Mouse (Mus musculus) forebrain, embryonic 14.5 days (tissue): ENCODE results near the gene Gm10320. TPM values are rescaled to one million over a fixed set of nuclear protein-coding genes. Genes with fewer than 3 reads are reported as not detected.

Experiments
- ATAC-seq: fragments of 200-750 bp; cut with Nextera tagmentation; 2 replicates; pipeline ENCODE4 v1.8.0; 2017; ENCODE audit warnings: mild to moderate bottlenecking, moderate library complexity
- DNase-seq: peaks from one replicate; pipeline ENCODE4 v3.0.0-alpha.2; 2015; ENCODE audit warnings: low spot score
- H3K27ac ChIP-seq: fragments of 300-500 bp; sonication (generic); 2 replicates; pipeline ENCODE4 v1.5.1; 2014; ENCODE audit warnings: low read depth, mild to moderate bottlenecking, control low read depth, low read length, moderate library complexity
- H3K27me3 ChIP-seq: fragments of 300-500 bp; sonication (generic); replicated peaks from 2 replicates; pipeline ENCODE4 v1.6.1; 2014; ENCODE audit warnings: low read length, control low read depth, mixed read lengths; ENCODE audit not compliant: control insufficient read depth, insufficient read depth
- H3K36me3 ChIP-seq: fragments of 300-500 bp; sonication (generic); 2 replicates; pipeline ENCODE4 v1.6.1; 2014; ENCODE audit warnings: low read length, control low read depth; ENCODE audit not compliant: control insufficient read depth, insufficient read depth
- H3K4me1 ChIP-seq: fragments of 300-500 bp; sonication (generic); 2 replicates; pipeline ENCODE4 v1.6.1; 2014; ENCODE audit warnings: antibody characterized with exemption, low read length, control low read depth; ENCODE audit not compliant: control insufficient read depth, insufficient read depth
- H3K4me2 ChIP-seq: fragments of 300-500 bp; sonication (generic); 2 replicates; pipeline ENCODE4 v1.6.1; 2014; ENCODE audit warnings: mild to moderate bottlenecking, control low read depth, low read length
- H3K4me3 ChIP-seq: fragments of 300-500 bp; sonication (generic); 2 replicates; pipeline ENCODE4 v1.5.1; 2014; ENCODE audit warnings: low read depth, low read length, control low read depth
- H3K9ac ChIP-seq: fragments of 300-500 bp; sonication (generic); 2 replicates; pipeline ENCODE4 v1.6.1; 2014; ENCODE audit warnings: mild to moderate bottlenecking, low read length, control low read depth, moderate library complexity
- H3K9me3 ChIP-seq: fragments of 300-500 bp; sonication (generic); replicated peaks from 2 replicates; pipeline ENCODE4 v1.6.1; 2016; ENCODE audit warnings: low read length, control low read depth, mixed read lengths; ENCODE audit not compliant: control insufficient read depth
- WGBS: fragments of 180-500 bp; shearing (Covaris S2); extraction: QIAGEN DNeasy Blood & Tissue Kit; methylation state at CpG from one replicate; pipeline ENCODE4 v1.1.7; 2014; 5-methylcytosine and 5-hydroxymethylcytosine counted together
- polyA plus RNA-seq: library from polyadenylated mRNA; unstranded; fragments of >200 nt; fragmentation: Nextera tagmentation; extraction: Ambion mirVana; gene quantifications from 2 replicates; pipeline ENCODE4 v1.2.1, GENCODE M21; 2014

Gm10320 gene
- polyA plus RNA-seq, 1 experiment from 2014 or later = 0.85 TPM

DNA sequence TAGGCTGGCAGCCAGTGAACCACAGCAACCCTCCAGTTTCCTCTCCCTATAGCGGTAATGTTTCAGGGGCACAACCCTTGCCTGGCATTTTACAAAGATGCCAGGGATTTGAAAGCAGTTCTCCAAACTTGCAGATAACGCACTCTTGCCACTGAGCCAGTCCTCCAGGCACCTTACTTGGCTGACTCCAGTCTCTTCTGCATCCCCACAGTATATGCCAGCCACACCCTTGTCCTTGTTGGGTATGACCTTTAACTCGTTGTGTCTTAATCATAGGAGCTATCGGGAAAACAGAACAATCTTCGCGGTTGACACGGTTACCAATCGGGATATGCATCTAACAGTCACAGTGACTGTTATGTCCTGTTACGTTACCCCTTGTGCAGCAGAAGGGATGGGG is 40.2 kb upstream of the Gm10320 start:
- no peak for DNase-seq
- Histone ChIP-seq H3K27me3 (peaks cover 47% of the 10 kb centered on the region), H3K27ac (no peak overlapping the region), H3K4me3 (no peak overlapping the region), H3K9ac (no peak overlapping the region), H3K36me3 (no peaks in the 10 kb centered on the region), H3K4me1 (peaks cover 15% of the 10 kb centered on the region), H3K4me2 (no peak overlapping the region), H3K9me3 (no peaks in the 10 kb centered on the region)
- ATAC-seq = no peak
- whole genome bisulfite sequencing = 93% methylated on average over 9 of the region's 9 CpGs

DNA sequence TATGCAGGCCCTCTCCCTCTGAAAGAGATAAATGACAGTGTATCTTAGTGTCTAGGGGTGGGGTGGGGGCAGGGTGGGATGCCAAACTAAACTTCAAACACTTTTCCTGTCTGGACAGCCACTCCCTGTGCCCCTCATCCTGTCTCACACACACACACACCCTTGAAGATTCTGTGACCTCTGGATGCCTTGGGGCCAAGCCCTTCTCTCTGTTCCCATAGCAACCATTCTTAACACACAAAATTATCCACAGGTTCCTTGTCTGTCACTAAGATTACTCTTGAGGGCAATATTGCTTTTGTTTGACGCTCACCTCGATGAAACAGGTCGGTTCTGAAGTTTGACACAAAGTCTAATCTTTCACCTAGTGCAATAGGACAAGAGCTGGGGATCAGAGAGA is 39.5 kb upstream of the Gm10320 start:
- Histone ChIP-seq H3K27me3 (peaks cover 40% of the 10 kb centered on the region), H3K36me3 (no peaks in the 10 kb centered on the region), H3K4me1 (peaks cover 15% of the 10 kb centered on the region), H3K4me3 (no peak overlapping the region), H3K9me3 (no peaks in the 10 kb centered on the region), H3K4me2 (no peak overlapping the region), H3K9ac (no peak overlapping the region), H3K27ac (no peak overlapping the region)
- 60% methylated on average over 3 of the region's 3 CpGs for WGBS
- no peak for ATAC-seq
- no peak for DNase-seq

DNA sequence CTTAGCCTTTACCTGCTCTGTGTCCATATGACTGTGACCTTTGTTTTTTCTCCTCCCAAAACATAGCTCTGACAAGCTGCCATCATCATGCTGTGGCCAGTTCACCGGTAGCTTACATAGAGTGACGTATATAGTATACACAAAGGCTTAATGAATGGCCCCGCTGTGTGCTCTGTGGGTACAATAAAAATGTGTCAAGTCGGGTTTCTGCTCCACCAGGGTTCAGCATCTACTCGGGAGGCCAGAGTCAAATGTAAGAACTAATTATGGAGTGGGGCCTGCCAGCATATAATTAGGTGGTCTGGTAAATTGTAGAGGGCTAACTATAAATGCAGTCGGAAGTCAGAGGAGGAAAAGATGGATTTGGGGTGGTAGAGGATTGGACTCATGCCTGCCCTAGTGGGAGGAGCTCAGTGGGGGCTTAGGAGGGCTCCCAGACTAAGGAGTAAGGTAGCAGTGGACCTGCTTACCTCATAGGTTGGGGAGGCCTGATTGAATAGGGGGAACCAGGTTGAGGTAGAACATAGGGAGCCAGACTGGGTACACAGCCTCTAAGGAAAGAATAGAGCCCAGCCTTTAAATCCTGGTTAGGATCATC is 32.0 kb upstream of the Gm10320 start:
- Histone ChIP-seq H3K4me3 (no peak overlapping the region), H3K27ac (no peak overlapping the region), H3K4me2 (no peak overlapping the region), H3K27me3 (no peaks in the 10 kb centered on the region), H3K9me3 (no peaks in the 10 kb centered on the region), H3K9ac (no peak overlapping the region), H3K4me1 (no peaks in the 10 kb centered on the region), H3K36me3 (no peaks in the 10 kb centered on the region)
- no peak for ATAC-seq
- DNase-seq = no peak
- 47% methylated on average over 6 of the region's 6 CpGs for WGBS

DNA sequence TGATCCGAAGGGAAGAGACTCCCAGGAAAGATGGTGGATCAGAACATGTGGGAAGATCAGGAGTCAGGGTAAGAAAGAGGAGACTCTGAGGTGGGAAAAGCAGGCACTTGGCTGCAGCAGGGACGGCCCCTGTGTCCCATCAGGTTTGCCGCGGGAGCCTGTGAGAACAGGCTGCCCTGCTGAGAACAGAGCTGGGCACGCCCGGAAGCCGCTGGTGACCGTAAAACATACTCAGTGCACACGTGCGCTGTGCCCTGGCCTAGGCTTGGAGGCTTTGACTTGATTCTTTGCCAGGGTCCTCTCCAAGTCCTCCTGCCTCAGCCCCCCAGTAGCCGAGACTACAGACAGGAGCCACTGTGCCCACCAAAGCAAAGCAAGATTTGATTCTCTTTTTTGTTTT is 26.5 kb upstream of the Gm10320 start:
- DNase-seq (no peak), ATAC-seq (no peak)
- no peaks in the 10 kb centered on the region for H3K27me3 ChIP-seq
- H3K36me3 ChIP-seq = no peaks in the 10 kb centered on the region
- H3K4me2 ChIP-seq = no peak overlapping the region
- WGBS = 30% methylated on average over 11 of the region's 11 CpGs
- H3K27ac ChIP-seq = no peak overlapping the region
- H3K9me3 ChIP-seq = no peaks in the 10 kb centered on the region
- H3K9ac ChIP-seq = no peak overlapping the region
- no peaks in the 10 kb centered on the region for H3K4me1 ChIP-seq
- H3K4me3 ChIP-seq = no peak overlapping the region

DNA sequence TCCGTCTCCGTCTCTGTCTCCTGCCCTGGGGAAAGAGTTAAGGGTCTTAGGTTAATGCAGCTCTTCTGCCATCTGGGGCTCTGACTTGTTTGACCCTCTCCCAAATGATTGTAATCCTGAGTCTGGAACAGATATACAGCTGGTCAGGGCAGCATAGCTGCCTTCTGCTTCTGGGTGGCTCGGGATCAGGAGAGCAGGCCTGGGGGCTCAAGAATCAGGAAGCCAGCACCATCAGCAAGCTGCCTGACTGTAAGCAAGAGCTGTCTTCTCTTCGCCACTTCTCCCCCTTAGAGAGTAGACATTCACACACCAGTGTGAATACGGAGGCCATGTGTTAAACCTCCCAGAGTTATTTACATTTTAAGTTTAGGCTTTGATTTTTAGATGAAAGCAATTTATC is 25.9 kb upstream of the Gm10320 start:
- WGBS = 70% methylated on average over 5 of the region's 5 CpGs
- ATAC-seq = no peak
- H3K9me3 ChIP-seq = no peaks in the 10 kb centered on the region

DNA sequence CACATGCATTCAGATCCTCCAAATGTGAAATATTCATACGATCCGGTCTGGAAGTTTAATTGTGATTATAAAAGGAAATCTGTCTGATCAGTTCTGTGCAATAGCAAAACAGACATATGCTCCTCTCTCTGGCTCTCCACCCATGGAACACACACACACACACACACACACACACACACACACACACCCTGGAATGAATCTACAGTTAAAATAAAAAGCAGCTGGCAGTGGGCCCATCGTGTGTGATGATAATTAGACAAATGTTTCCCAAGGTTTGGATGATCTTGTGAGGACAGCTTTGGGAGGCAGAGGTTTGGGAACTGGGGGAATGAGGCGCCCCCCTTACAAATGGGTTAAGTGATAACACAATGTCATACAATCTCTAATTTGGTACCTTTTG is 25.2 kb upstream of the Gm10320 start:
- H3K27ac ChIP-seq = no peak overlapping the region
- H3K9me3 ChIP-seq = no peaks in the 10 kb centered on the region

More for the DNA sequence above, 25.9 kb upstream of the Gm10320 start:
- Histone ChIP-seq H3K4me1 (no peaks in the 10 kb centered on the region), H3K27ac (no peak overlapping the region), H3K9ac (no peak overlapping the region), H3K4me3 (no peak overlapping the region), H3K36me3 (no peaks in the 10 kb centered on the region), H3K4me2 (no peak overlapping the region), H3K27me3 (no peaks in the 10 kb centered on the region)
- no peak for DNase-seq

DNA sequence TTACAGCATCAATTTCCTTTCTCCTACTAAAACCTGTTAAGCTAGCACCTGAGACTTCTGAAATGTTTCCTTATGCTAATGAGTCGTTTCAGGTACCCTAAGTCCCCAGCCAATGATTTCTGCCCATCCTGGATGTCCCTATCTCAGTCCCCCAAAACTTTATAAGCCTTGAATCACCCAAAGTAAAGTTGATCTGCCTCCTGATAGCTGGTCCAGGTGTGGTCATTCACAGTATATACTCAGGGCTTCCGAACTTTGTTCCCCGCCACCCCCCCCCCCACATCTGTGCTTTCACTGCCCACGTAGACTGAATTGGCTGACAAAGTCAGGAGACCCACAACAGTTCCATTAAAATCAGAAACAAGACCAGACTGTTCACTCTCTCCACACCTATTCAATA is 20.3 kb upstream of the Gm10320 start:
- DNase-seq (no peak), ATAC-seq (no peak)
- Histone ChIP-seq H3K36me3 (no peaks in the 10 kb centered on the region), H3K27ac (no peak overlapping the region), H3K4me2 (no peak overlapping the region), H3K27me3 (peaks cover 28% of the 10 kb centered on the region), H3K4me3 (no peak overlapping the region), H3K9ac (no peak overlapping the region), H3K9me3 (no peaks in the 10 kb centered on the region), H3K4me1 (no peaks in the 10 kb centered on the region)
- WGBS = 81% methylated on average over 4 of the region's 4 CpGs

More for the DNA sequence above, 25.2 kb upstream of the Gm10320 start:
- no peaks in the 10 kb centered on the region for H3K4me1 ChIP-seq
- H3K4me3 ChIP-seq = no peak overlapping the region
- WGBS = 75% methylated on average over 4 of the region's 4 CpGs
- H3K36me3 ChIP-seq = no peaks in the 10 kb centered on the region
- no peak overlapping the region for H3K9ac ChIP-seq
- H3K4me2 ChIP-seq = no peak overlapping the region
- no peak; the same call in 1 of the 2 replicates for ATAC-seq
- H3K27me3 ChIP-seq = no peaks in the 10 kb centered on the region
- peak; percentile 61 for DNase-seq

DNA sequence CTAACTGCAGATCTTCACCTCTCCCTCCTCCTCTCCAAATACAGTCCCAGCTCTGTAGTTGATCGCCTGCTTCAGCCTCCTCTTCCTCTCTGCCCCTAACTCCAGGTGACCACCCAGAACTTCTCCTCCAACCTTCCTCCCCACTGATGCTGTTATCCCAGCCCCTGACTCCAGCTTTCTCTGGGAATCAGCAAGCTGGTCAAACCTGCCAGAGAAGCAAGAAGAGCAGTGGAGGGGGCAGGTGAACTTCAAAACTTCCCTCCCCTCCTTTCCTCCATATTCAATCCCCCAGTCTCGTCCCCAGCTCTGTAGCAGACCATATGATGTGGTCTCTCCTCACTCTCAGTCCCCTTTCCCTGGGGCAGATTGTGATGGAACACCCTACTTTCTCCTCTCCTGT is 15.9 kb upstream of the Gm10320 start:
- no peak overlapping the region for H3K4me2 ChIP-seq
- H3K27ac ChIP-seq = no peak overlapping the region
- DNase-seq (no peak), ATAC-seq (no peak)
- H3K4me3 ChIP-seq = no peak overlapping the region
- H3K9ac ChIP-seq = no peak overlapping the region
- no peaks in the 10 kb centered on the region for H3K9me3 ChIP-seq
- 55% methylated on average over 2 of the region's 2 CpGs for WGBS
- H3K27me3 ChIP-seq = peaks cover 53% of the 10 kb centered on the region
- H3K36me3 ChIP-seq = no peaks in the 10 kb centered on the region
- H3K4me1 ChIP-seq = no peaks in the 10 kb centered on the region

DNA sequence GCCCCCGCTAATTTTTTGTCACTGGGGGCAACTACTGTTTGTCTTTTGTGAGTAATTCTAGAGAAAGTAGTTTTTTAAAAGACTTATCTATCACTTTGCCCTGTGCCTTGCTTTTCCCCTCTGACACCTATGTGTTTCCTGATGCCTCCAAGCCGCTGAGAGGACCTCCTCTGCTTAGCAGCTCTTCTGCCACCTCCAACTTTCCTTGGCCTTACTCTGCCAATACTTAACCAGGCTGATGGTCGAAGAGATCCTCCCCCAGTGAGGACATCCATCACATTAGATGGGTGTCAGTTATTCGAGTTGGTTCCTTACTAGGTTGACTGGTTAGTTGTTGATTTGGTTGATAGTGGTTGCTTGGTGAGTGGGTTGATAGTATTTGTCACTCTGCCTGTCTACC is 14.7 kb upstream of the Gm10320 start:
- no peaks in the 10 kb centered on the region for H3K36me3 ChIP-seq
- H3K27me3 ChIP-seq = peaks cover 61% of the 10 kb centered on the region
- ATAC-seq (no peak), DNase-seq (no peak)
- H3K4me1 ChIP-seq = no peaks in the 10 kb centered on the region
- H3K9me3 ChIP-seq = no peaks in the 10 kb centered on the region
- H3K27ac ChIP-seq = no peak overlapping the region
- no peak overlapping the region for H3K4me2 ChIP-seq
- H3K4me3 ChIP-seq = no peak overlapping the region
- H3K9ac ChIP-seq = no peak overlapping the region
- WGBS = 27% methylated on average over 4 of the region's 4 CpGs
